Mouse (Mus musculus) lung, postnatal 0 days (tissue): ENCODE results near the gene Akap12. TPM values are rescaled to one million over a fixed set of nuclear protein-coding genes. Genes with fewer than 3 reads are reported as not detected.

Experiments used
- ATAC-seq: fragments of 200-750 bp; cut with Nextera tagmentation; 2 replicates; pipeline ENCODE4 v1.8.0; 2017; ENCODE audit warnings: moderate library complexity
- DNase-seq: peaks from one replicate; pipeline ENCODE4 v3.0.0-alpha.2; 2016; ENCODE audit warnings: low spot score
- H3K27ac ChIP-seq: fragments of 300-500 bp; sonication (generic); 2 replicates; pipeline ENCODE4 v1.5.1; 2014; ENCODE audit warnings: antibody characterized with exemption, mild to moderate bottlenecking, low read length, mixed read lengths
- H3K27me3 ChIP-seq: fragments of 300-500 bp; sonication (generic); replicated peaks from 2 replicates; pipeline ENCODE4 v1.6.1; 2014; ENCODE audit warnings: low read length, mixed read lengths; ENCODE audit not compliant: insufficient read depth
- H3K36me3 ChIP-seq: fragments of 300-500 bp; sonication (generic); 2 replicates; pipeline ENCODE4 v1.6.1; 2014; ENCODE audit warnings: low read length, mixed read lengths; ENCODE audit not compliant: insufficient read depth
- H3K4me1 ChIP-seq: fragments of 300-500 bp; sonication (generic); 2 replicates; pipeline ENCODE4 v1.6.1; 2014; ENCODE audit warnings: antibody characterized with exemption, low read depth, low read length, mixed read lengths; ENCODE audit not compliant: insufficient read depth
- H3K4me2 ChIP-seq: fragments of 300-500 bp; sonication (generic); replicated peaks from 2 replicates; pipeline ENCODE4 v1.6.1; 2014; ENCODE audit warnings: low read depth, mild to moderate bottlenecking, low read length, moderate library complexity, mixed read lengths
- H3K4me3 ChIP-seq: fragments of 300-500 bp; sonication (generic); 2 replicates; pipeline ENCODE4 v1.5.1; 2014; ENCODE audit warnings: low read depth, low read length
- H3K9ac ChIP-seq: fragments of 300-500 bp; sonication (generic); replicated peaks from 2 replicates; pipeline ENCODE4 v1.6.1; 2014; ENCODE audit warnings: low read depth, mild to moderate bottlenecking
- H3K9me3 ChIP-seq: fragments of 300-500 bp; sonication (generic); 2 replicates; pipeline ENCODE4 v1.6.1; 2016; ENCODE audit warnings: low read length, mixed read lengths
- CTCF ChIP-seq: IDR thresholded peaks from 2 replicates; pipeline ENCODE4 v1.5.1; 2016; ENCODE audit warnings: antibody characterized with exemption, mild to moderate bottlenecking
- EP300 ChIP-seq: IDR thresholded peaks from 2 replicates; pipeline ENCODE4 v1.6.1; 2016; ENCODE audit warnings: antibody characterized with exemption, mild to moderate bottlenecking, control low read depth
- WGBS: fragments of 180-500 bp; shearing (Covaris S2); extraction: QIAGEN DNeasy Blood & Tissue Kit; methylation state at CpG from one replicate; pipeline ENCODE4 v1.1.7; 2014; 5-methylcytosine and 5-hydroxymethylcytosine counted together
- polyA plus RNA-seq: library from polyadenylated mRNA; unstranded; fragments of >200 nt; fragmentation: Nextera tagmentation; extraction: Ambion mirVana; gene quantifications from 2 replicates; pipeline ENCODE4 v1.2.1, GENCODE M21; 2015

Akap12 gene
- polyA plus RNA-seq, 1 experiment from 2014 or later, result 49.7 TPM

DNA sequence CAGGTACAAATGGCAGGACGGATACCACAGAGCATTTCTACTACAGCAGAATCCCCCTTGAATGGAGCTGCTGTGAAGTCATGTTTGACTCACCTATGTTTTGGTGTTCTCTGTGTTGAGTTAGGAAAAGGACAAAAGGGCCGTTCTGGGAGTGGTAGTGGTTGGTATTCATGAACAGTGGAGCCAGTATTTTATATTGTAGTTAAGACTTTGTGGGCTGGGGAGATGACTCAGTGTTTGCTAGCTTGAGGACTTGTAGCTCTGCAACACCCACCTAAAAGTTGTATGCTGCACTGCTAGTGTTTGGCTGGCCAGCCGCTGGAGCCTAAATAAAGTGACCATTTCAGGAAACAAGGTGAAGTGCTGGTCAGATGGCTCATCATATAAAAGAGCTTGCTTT is 129.1 kb downstream of the Akap12 start:
- H3K4me2 ChIP-seq, result no peak overlapping the region
- no peak overlapping the region for H3K9ac ChIP-seq
- no peak for TF ChIP-seq CTCF
- no peak for TF ChIP-seq EP300
- peak; percentile 31 for DNase-seq
- H3K27ac ChIP-seq, result no peak overlapping the region
- WGBS, result 63% methylated on average over 3 of the region's 3 CpGs
- no peaks in the 10 kb centered on the region; the same call in none of the 2 replicates for H3K36me3 ChIP-seq
- H3K4me1 ChIP-seq, result peaks cover 2% of the 10 kb centered on the region; the same call in 1 of the 2 replicates
- no peaks in the 10 kb centered on the region for H3K27me3 ChIP-seq
- H3K9me3 ChIP-seq, result no peaks in the 10 kb centered on the region
- ATAC-seq, result peak; percentile 34; the same call in 1 of the 2 replicates
- no peak overlapping the region for H3K4me3 ChIP-seq

DNA sequence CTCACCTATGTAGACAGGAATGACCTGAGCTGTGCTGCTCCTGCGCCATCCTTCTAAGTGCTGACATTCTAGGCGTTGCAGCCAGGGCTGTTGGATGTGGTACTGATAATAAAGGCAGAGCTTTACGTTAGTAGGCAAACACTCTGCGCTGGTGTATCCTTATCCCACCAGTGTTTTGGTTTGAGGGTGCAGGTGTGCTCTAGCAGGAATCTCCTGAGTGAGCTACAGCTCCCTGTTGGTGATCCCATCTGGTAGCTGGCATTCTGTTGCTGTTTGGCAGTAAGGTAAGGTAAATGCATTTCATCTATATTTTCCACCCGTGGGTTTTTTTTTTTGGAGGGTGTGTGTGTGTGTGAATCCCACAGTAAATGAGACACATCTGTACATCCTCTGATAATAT is 131.9 kb downstream of the Akap12 start:
- Histone ChIP-seq H3K4me2 (no peak overlapping the region), H3K4me3 (no peak overlapping the region), H3K36me3 (no peaks in the 10 kb centered on the region; the same call in none of the 2 replicates), H3K9ac (no peak overlapping the region), H3K9me3 (no peaks in the 10 kb centered on the region), H3K27ac (no peak overlapping the region), H3K27me3 (no peaks in the 10 kb centered on the region), H3K4me1 (peaks cover 2% of the 10 kb centered on the region; the same call in 1 of the 2 replicates)
- no peak for DNase-seq
- no peak for ATAC-seq
- WGBS, result 77% methylated on average over 5 of the region's 5 CpGs
- TF ChIP-seq EP300, result no peak
- TF ChIP-seq CTCF, result no peak

- H3K36me3 ChIP-seq, result peaks cover 15% of the 10 kb centered on the region
These were observed 138.8 kb downstream of the Akap12 start for GRCm38 (mm10) chr10:4404895-4405491.

GRCm38 (mm10) chr10:4405511-4405910 is 139.3 kb downstream of the Akap12 start:
- no peak for TF ChIP-seq EP300
- TF ChIP-seq CTCF, result no peak
- H3K4me1 ChIP-seq, result no peaks in the 10 kb centered on the region
- H3K9me3 ChIP-seq, result no peaks in the 10 kb centered on the region
- peak; percentile 16; the same call in 1 of the 2 replicates for ATAC-seq
- peaks cover 15% of the 10 kb centered on the region for H3K36me3 ChIP-seq
- no peak overlapping the region for H3K9ac ChIP-seq
- H3K27me3 ChIP-seq, result no peaks in the 10 kb centered on the region
- H3K27ac ChIP-seq, result no peak overlapping the region
- DNase-seq, result no peak
- no peak overlapping the region for H3K4me3 ChIP-seq
- no peak overlapping the region for H3K4me2 ChIP-seq
- 64% methylated on average over 5 of the region's 5 CpGs for WGBS

More at GRCm38 (mm10) chr10:4404895-4405491, 138.8 kb downstream of the Akap12 start:
- no peak overlapping the region for H3K27ac ChIP-seq
- peak; percentile 41; the same call in 1 of the 2 replicates for ATAC-seq
- TF ChIP-seq EP300 (no peak), CTCF (peak; percentile 81)
- H3K27me3 ChIP-seq, result no peaks in the 10 kb centered on the region
- H3K9me3 ChIP-seq, result no peaks in the 10 kb centered on the region
- DNase-seq, result peak; percentile 82
- no peaks in the 10 kb centered on the region for H3K4me1 ChIP-seq
- 55% methylated on average over 5 of the region's 5 CpGs for WGBS
- no peak overlapping the region for H3K4me2 ChIP-seq
- no peak overlapping the region for H3K9ac ChIP-seq
- no peak overlapping the region for H3K4me3 ChIP-seq

DNA sequence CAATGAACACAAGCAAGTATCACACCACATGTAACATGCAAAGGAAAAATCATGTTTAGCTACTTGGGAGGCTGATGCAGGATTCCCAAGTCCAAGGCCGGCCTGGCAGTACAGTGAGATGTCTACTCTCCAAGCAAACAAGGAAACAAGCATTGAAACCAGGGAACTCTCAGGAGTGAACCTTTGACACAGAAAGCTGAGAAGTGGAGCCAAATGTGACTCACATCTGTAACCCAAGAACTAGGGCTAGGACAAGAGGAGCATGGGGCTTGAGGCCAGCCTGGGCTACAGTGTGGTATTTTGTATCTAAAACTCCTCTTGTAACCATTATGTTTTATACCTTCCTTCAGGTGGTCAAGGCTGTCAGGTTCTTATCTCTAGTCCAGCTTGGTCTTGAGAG is 141.0 kb downstream of the Akap12 start:
- Histone ChIP-seq H3K4me3 (no peak overlapping the region), H3K27me3 (no peaks in the 10 kb centered on the region), H3K4me2 (no peak overlapping the region), H3K9me3 (no peaks in the 10 kb centered on the region), H3K4me1 (no peaks in the 10 kb centered on the region), H3K27ac (no peak overlapping the region), H3K36me3 (peaks cover 15% of the 10 kb centered on the region), H3K9ac (no peak overlapping the region)
- DNase-seq (no peak), ATAC-seq (no peak)
- TF ChIP-seq CTCF (no peak), EP300 (no peak)
- 88% methylated on average over 1 of the region's 1 CpGs for WGBS

Other genes starting within 250 kb of the Akap12 start
- gene Zbtb2, start 121.7 kb downstream of the Akap12 start, polyA plus RNA-seq, result 9.2 and 9.4 TPM in 2 replicates
- 16.5 and 17.9 TPM in 2 replicates for gene Rmnd1, start 166.0 kb downstream of the Akap12 start, polyA plus RNA-seq
- 9.0 and 10.2 TPM in 2 replicates for gene Armt1, start 166.1 kb downstream of the Akap12 start, polyA plus RNA-seq
- gene Ccdc170, start 216.1 kb downstream of the Akap12 start, polyA plus RNA-seq, result 2.1 and 2.6 TPM in 2 replicates